10 mouse cellular contexts compared by ENCODE assay signal in genomic region chr5:113797149-113797882, GRCm38 (mm10). TPM values are rescaled to one million over a fixed set of nuclear protein-coding genes. Genes with fewer than 3 reads are reported as not detected.
DNase-seq lines count a peak whose midpoint lies in the region; ATAC-seq and TF ChIP-seq lines count a peak whose summit lies in the region.
"Had no signal": no experiment of that assay in that cellular context is flagged by ENCODE, and none has a peak within 500 bp of the region (broad histone marks: within the 10 kb centered on the region; RNA-seq: fewer than 3 reads in every experiment).

No protein-coding gene starts in this region.

- H3K4me3 ChIP-seq in forebrain, embryonic 12.5 days (replicated peaks): no peak overlapping the region
- H3K4me3 ChIP-seq in forebrain, embryonic 15.5 days: no peak overlapping the region
- H3K4me3 ChIP-seq in lung, embryonic 14.5 days (ENCODE audit: low read depth, low read length): peak overlapping the region; percentile 23; the same call in 1 of the 2 replicates
- peak overlapping the region; percentile 41; the same call in 1 of the 2 replicates for H3K4me3 ChIP-seq in intestine, embryonic 15.5 days (replicated peaks)
- peak overlapping the region; percentile 20 for H3K4me3 ChIP-seq in neural tube, embryonic 11.5 days (ENCODE audit: low read depth, low read length)
- H3K4me3 ChIP-seq in kidney, adult 2 months (ENCODE audit: insufficient read depth, low read depth, low read length): no peak overlapping the region; the same call in 1 of the 2 replicates

- no peak for TF ChIP-seq CTCF in lung, embryonic 14.5 days (IDR thresholded peaks at IDR 0.05; ENCODE audit: low read depth)
- TF ChIP-seq CTCF in kidney, adult 2 months (conservative IDR thresholded peaks at IDR 0.05; ENCODE audit: insufficient read depth, insufficient read length, low read depth, low read length): no peak

- WGBS in forebrain, embryonic 12.5 days: 16% methylated on average over 19 of the region's 19 CpGs
- WGBS in forebrain, embryonic 15.5 days: 11% methylated on average over 19 of the region's 19 CpGs
- WGBS in lung, embryonic 14.5 days: 13% methylated on average over 19 of the region's 19 CpGs
- WGBS in intestine, embryonic 15.5 days: 14% methylated on average over 19 of the region's 19 CpGs
- 7% methylated on average over 19 of the region's 19 CpGs for WGBS in neural tube, embryonic 11.5 days
- 22% methylated on average over 19 of the region's 19 CpGs for WGBS in kidney, adult 2 months

- peaks cover 26% of the 10 kb centered on the region; the same call in 1 of the 2 replicates for H3K27me3 ChIP-seq in forebrain, embryonic 12.5 days
- no peaks in the 10 kb centered on the region for H3K27me3 ChIP-seq in forebrain, embryonic 15.5 days
- no peaks in the 10 kb centered on the region for H3K27me3 ChIP-seq in lung, embryonic 14.5 days (ENCODE audit: insufficient read depth, low read length)
- no peaks in the 10 kb centered on the region for H3K27me3 ChIP-seq in intestine, embryonic 15.5 days (replicated peaks)
- H3K27me3 ChIP-seq in neural tube, embryonic 11.5 days (ENCODE audit: control insufficient read depth, insufficient read depth, low read length): no peaks in the 10 kb centered on the region
- no peaks in the 10 kb centered on the region for H3K27me3 ChIP-seq in kidney, adult 2 months (replicated peaks; ENCODE audit: control insufficient read depth, insufficient read depth, low read length)

- no peaks in the 10 kb centered on the region for H3K9me3 ChIP-seq in forebrain, embryonic 12.5 days
- no peaks in the 10 kb centered on the region for H3K9me3 ChIP-seq in forebrain, embryonic 15.5 days
- H3K9me3 ChIP-seq in lung, embryonic 14.5 days (ENCODE audit: low read depth, low read length): no peaks in the 10 kb centered on the region
- no peaks in the 10 kb centered on the region for H3K9me3 ChIP-seq in intestine, embryonic 15.5 days
- no peaks in the 10 kb centered on the region for H3K9me3 ChIP-seq in neural tube, embryonic 11.5 days (ENCODE audit: control insufficient read depth, low read length)

- H3K4me1 ChIP-seq in forebrain, embryonic 12.5 days: peaks cover 27% of the 10 kb centered on the region
- peaks cover 7% of the 10 kb centered on the region for H3K4me1 ChIP-seq in forebrain, embryonic 15.5 days
- H3K4me1 ChIP-seq in lung, embryonic 14.5 days (ENCODE audit: insufficient read depth): peaks cover 16% of the 10 kb centered on the region
- H3K4me1 ChIP-seq in intestine, embryonic 15.5 days (replicated peaks): peaks cover 25% of the 10 kb centered on the region
- peaks cover 16% of the 10 kb centered on the region for H3K4me1 ChIP-seq in neural tube, embryonic 11.5 days (ENCODE audit: control insufficient read depth, insufficient read depth, low read length)
- no peaks in the 10 kb centered on the region for H3K4me1 ChIP-seq in kidney, adult 2 months (ENCODE audit: control insufficient read depth, insufficient read depth, low read length)

- peak overlapping the region; percentile 21 for H3K4me2 ChIP-seq in forebrain, embryonic 12.5 days
- H3K4me2 ChIP-seq in forebrain, embryonic 15.5 days (replicated peaks): no peak overlapping the region
- peak overlapping the region; percentile 58 for H3K4me2 ChIP-seq in lung, embryonic 14.5 days
- peak overlapping the region; percentile 55 for H3K4me2 ChIP-seq in intestine, embryonic 15.5 days (replicated peaks)
- peak overlapping the region; percentile 37 for H3K4me2 ChIP-seq in neural tube, embryonic 11.5 days (ENCODE audit: low read depth)

- peak overlapping the region; percentile 27; the same call in 1 of the 2 replicates for H3K27ac ChIP-seq in forebrain, embryonic 12.5 days
- no peak overlapping the region for H3K27ac ChIP-seq in forebrain, embryonic 15.5 days (replicated peaks)
- peak overlapping the region; percentile 86 for H3K27ac ChIP-seq in lung, embryonic 14.5 days (ENCODE audit: low read depth)
- peak overlapping the region; percentile 56 for H3K27ac ChIP-seq in intestine, embryonic 15.5 days
- H3K27ac ChIP-seq in neural tube, embryonic 11.5 days (ENCODE audit: low read depth, low read length): peak overlapping the region; percentile 11; the same call in 1 of the 2 replicates
- H3K27ac ChIP-seq in kidney, adult 2 months (ENCODE audit: insufficient read depth, low read depth, low read length): no peak overlapping the region

- no peaks in the 10 kb centered on the region for H3K36me3 ChIP-seq in forebrain, embryonic 12.5 days (replicated peaks)
- no peaks in the 10 kb centered on the region for H3K36me3 ChIP-seq in forebrain, embryonic 15.5 days
- H3K36me3 ChIP-seq in lung, embryonic 14.5 days (ENCODE audit: insufficient read depth): peaks cover 23% of the 10 kb centered on the region; the same call in 1 of the 2 replicates
- H3K36me3 ChIP-seq in intestine, embryonic 15.5 days: no peaks in the 10 kb centered on the region
- no peaks in the 10 kb centered on the region for H3K36me3 ChIP-seq in neural tube, embryonic 11.5 days (ENCODE audit: control insufficient read depth, insufficient read depth, low read length)
- no peaks in the 10 kb centered on the region for H3K36me3 ChIP-seq in kidney, adult 2 months (ENCODE audit: control insufficient read depth, insufficient read depth, low read length)

- ATAC-seq in forebrain, embryonic 12.5 days (ENCODE audit: low FRiP score): no peak
- ATAC-seq in forebrain, embryonic 15.5 days (replicated peaks): no peak
- 0 out of 2 replicates have a peak, but pooled peaks have one; percentile 2 for ATAC-seq in lung, embryonic 14.5 days (ENCODE audit: insufficient read depth)
- no peak for ATAC-seq in intestine, embryonic 15.5 days
- no peak for ATAC-seq in neural tube, embryonic 11.5 days (ENCODE audit: insufficient read depth, low FRiP score, low TSS enrichment)

- no peak for DNase-seq in lung, embryonic 14.5 days
- no peak for DNase-seq in lung, postnatal 4 days
- DNase-seq in neural tube, embryonic 11.5 days (ENCODE audit: low spot score): peak; percentile 29
- no peak for DNase-seq in gastrocnemius, postnatal 4 days (ENCODE audit: low spot score in 2 of 2)
- DNase-seq in kidney, adult 2 months: no peak
- DNase-seq: B cell, adult 2 months; cerebellum, postnatal 14 days had no signal

- no peak overlapping the region for H3K9ac ChIP-seq in forebrain, embryonic 12.5 days
- no peak overlapping the region for H3K9ac ChIP-seq in forebrain, embryonic 15.5 days (replicated peaks)
- 0 out of 2 replicates have a peak overlapping the region, but pooled peaks have one; percentile 14 for H3K9ac ChIP-seq in lung, embryonic 14.5 days
- no peak overlapping the region; the same call in 1 of the 2 replicates for H3K9ac ChIP-seq in intestine, embryonic 15.5 days
- H3K9ac ChIP-seq in neural tube, embryonic 11.5 days (ENCODE audit: low read length): peak overlapping the region; percentile 41

- TF ChIP-seq POLR2A in kidney, adult 2 months (IDR thresholded peaks at IDR 0.05; ENCODE audit: low read depth, low read length): no peak

RNA-seq across cellular contexts. Expression of gene Tmem119, which starts 3.0 kb away (rescaled TPM):
- 13.9 and 19.4 TPM in 2 replicates for polyA plus RNA-seq in forebrain, embryonic 12.5 days (2016; fragmentation: Nextera tagmentation; extraction: Ambion mirVana)
- polyA plus RNA-seq in forebrain, embryonic 15.5 days (2015; fragmentation: Nextera tagmentation; extraction: Ambion mirVana): 4.9 and 5.1 TPM in 2 replicates
- 23.0 and 23.6 TPM in 2 replicates for polyA plus RNA-seq in lung, embryonic 14.5 days (2014; fragmentation: Nextera tagmentation; extraction: Ambion mirVana)
- polyA plus RNA-seq in intestine, embryonic 15.5 days (2015; fragmentation: Nextera tagmentation; extraction: Ambion mirVana): 57.5 and 61.9 TPM in 2 replicates
- polyA plus RNA-seq in neural tube, embryonic 11.5 days (2014; fragmentation: Nextera tagmentation; extraction: Ambion mirVana): 29.3 and 36.5 TPM in 2 replicates
- 10 to 100 TPM; 30.8 to 34.9 TPM for total RNA-seq in gastrocnemius, postnatal 4 days (2021)
- 14.8 and 19.0 TPM in 2 replicates for polyA plus RNA-seq in kidney, adult 2 months (2012; rRNA removed)

RNA-seq across cellular contexts. Expression of gene Iscu, which starts 24.8 kb away (rescaled TPM):
- 107 and 113 TPM in 2 replicates for polyA plus RNA-seq in forebrain, embryonic 12.5 days (2016; fragmentation: Nextera tagmentation; extraction: Ambion mirVana)
- polyA plus RNA-seq in forebrain, embryonic 15.5 days (2015; fragmentation: Nextera tagmentation; extraction: Ambion mirVana): 87.4 and 94.1 TPM in 2 replicates
- 112 and 116 TPM in 2 replicates for polyA plus RNA-seq in lung, embryonic 14.5 days (2014; fragmentation: Nextera tagmentation; extraction: Ambion mirVana)
- 107 and 115 TPM in 2 replicates for polyA plus RNA-seq in intestine, embryonic 15.5 days (2015; fragmentation: Nextera tagmentation; extraction: Ambion mirVana)
- polyA plus RNA-seq in neural tube, embryonic 11.5 days (2014; fragmentation: Nextera tagmentation; extraction: Ambion mirVana): 101 and 107 TPM in 2 replicates
- total RNA-seq in gastrocnemius, postnatal 4 days (2021): 10 to 100 TPM; 69.5 to 70.2 TPM
- 355 and 370 TPM in 2 replicates for polyA plus RNA-seq in kidney, adult 2 months (2012; rRNA removed)

RNA-seq across cellular contexts. Expression of gene Sart3, which starts 25.0 kb away (rescaled TPM):
- polyA plus RNA-seq in forebrain, embryonic 12.5 days (2016; fragmentation: Nextera tagmentation; extraction: Ambion mirVana): 78.4 and 78.8 TPM in 2 replicates
- 57.6 and 58.7 TPM in 2 replicates for polyA plus RNA-seq in forebrain, embryonic 15.5 days (2015; fragmentation: Nextera tagmentation; extraction: Ambion mirVana)
- 53.8 and 63.1 TPM in 2 replicates for polyA plus RNA-seq in lung, embryonic 14.5 days (2014; fragmentation: Nextera tagmentation; extraction: Ambion mirVana)
- polyA plus RNA-seq in intestine, embryonic 15.5 days (2015; fragmentation: Nextera tagmentation; extraction: Ambion mirVana): 40.2 and 43.8 TPM in 2 replicates
- polyA plus RNA-seq in neural tube, embryonic 11.5 days (2014; fragmentation: Nextera tagmentation; extraction: Ambion mirVana): 59.4 and 59.9 TPM in 2 replicates
- total RNA-seq in gastrocnemius, postnatal 4 days (2021): 10 to 100 TPM; 18.9 to 21.9 TPM
- 13.4 TPM in 2 replicates for polyA plus RNA-seq in kidney, adult 2 months (2012; rRNA removed)

RNA-seq across cellular contexts. Expression of gene Selplg, which starts 35.1 kb away (rescaled TPM):
- 0.82 and 0.88 TPM in 2 replicates for polyA plus RNA-seq in forebrain, embryonic 12.5 days (2016; fragmentation: Nextera tagmentation; extraction: Ambion mirVana)
- polyA plus RNA-seq in forebrain, embryonic 15.5 days (2015; fragmentation: Nextera tagmentation; extraction: Ambion mirVana): 1.8 TPM in 2 replicates
- polyA plus RNA-seq in lung, embryonic 14.5 days (2014; fragmentation: Nextera tagmentation; extraction: Ambion mirVana): 2.9 and 3.4 TPM in 2 replicates
- 3.4 and 4.4 TPM in 2 replicates for polyA plus RNA-seq in intestine, embryonic 15.5 days (2015; fragmentation: Nextera tagmentation; extraction: Ambion mirVana)
- 1.7 and 2.8 TPM in 2 replicates for polyA plus RNA-seq in neural tube, embryonic 11.5 days (2014; fragmentation: Nextera tagmentation; extraction: Ambion mirVana)
- 1 to 10 TPM; 3.0 to 3.1 TPM for total RNA-seq in gastrocnemius, postnatal 4 days (2021)
- 9.6 and 20.5 TPM in 2 replicates for polyA plus RNA-seq in kidney, adult 2 months (2012; rRNA removed)

Comparison
In these comparisons a context has a peak if more than half of its experiments do, and no peak if none do; other contexts are left out.
1. H3K27ac ChIP-seq: peak in forebrain, embryonic 12.5 days (single experiment), lung, embryonic 14.5 days (single experiment), intestine, embryonic 15.5 days (single experiment) and neural tube, embryonic 11.5 days (single experiment); none in forebrain, embryonic 15.5 days (single experiment) and kidney, adult 2 months (single experiment).
2. H3K4me3 ChIP-seq: peak in lung, embryonic 14.5 days (single experiment), intestine, embryonic 15.5 days (single experiment) and neural tube, embryonic 11.5 days (single experiment); none in forebrain, embryonic 12.5 days (single experiment), forebrain, embryonic 15.5 days (single experiment) and kidney, adult 2 months (single experiment).
3. H3K9ac ChIP-seq: peak in lung, embryonic 14.5 days (single experiment) and neural tube, embryonic 11.5 days (single experiment); none in forebrain, embryonic 12.5 days (single experiment), forebrain, embryonic 15.5 days (single experiment) and intestine, embryonic 15.5 days (single experiment).